Comparison of ENCODE assay signal across 24 mouse cellular contexts in genomic region chr9:32929331-32929730, GRCm38 (mm10).
DNase-seq lines count a peak whose midpoint lies in the region; ATAC-seq and TF ChIP-seq lines count a peak whose summit lies in the region.
"Had no signal": no experiment of that assay in that cellular context is flagged by ENCODE, and none has a peak within 500 bp of the region (broad histone marks: within the 10 kb centered on the region; RNA-seq: fewer than 3 reads in every experiment).

No protein-coding gene starts in this region.

- no peaks in the 10 kb centered on the region for H3K36me3 ChIP-seq in heart, embryonic 12.5 days
- no peaks in the 10 kb centered on the region for H3K36me3 ChIP-seq in thymus, adult 2 months (ENCODE audit: control insufficient read depth, insufficient read depth, low read length)
- H3K36me3 ChIP-seq: embryonic facial prominence, embryonic 13.5 days; embryonic facial prominence, embryonic 15.5 days; forebrain, embryonic 10.5 days; forebrain, embryonic 12.5 days had no signal

- no peak overlapping the region for H3K4me2 ChIP-seq in heart, embryonic 12.5 days
- H3K4me2 ChIP-seq: embryonic facial prominence, embryonic 13.5 days; embryonic facial prominence, embryonic 15.5 days; forebrain, embryonic 12.5 days had no signal

- no peak overlapping the region for H3K27ac ChIP-seq in heart, embryonic 12.5 days (ENCODE audit: poor library complexity, severe bottlenecking)
- H3K27ac ChIP-seq in thymus, adult 2 months (ENCODE audit: control insufficient read depth, insufficient read depth, low read length) = peak overlapping the region; percentile 93
- H3K27ac ChIP-seq: embryonic facial prominence, embryonic 13.5 days; embryonic facial prominence, embryonic 15.5 days; forebrain, embryonic 10.5 days; forebrain, embryonic 12.5 days had no signal

- ATAC-seq in heart, embryonic 12.5 days (ENCODE audit: insufficient number of reproducible peaks, low FRiP score) = no peak
- ATAC-seq: forebrain, embryonic 14.5 days; forebrain, embryonic 16.5 days had no signal

- no peaks in the 10 kb centered on the region for H3K27me3 ChIP-seq in heart, embryonic 12.5 days (replicated peaks)
- H3K27me3 ChIP-seq in thymus, adult 2 months (ENCODE audit: control insufficient read depth, insufficient read depth, low read length) = no peaks in the 10 kb centered on the region
- H3K27me3 ChIP-seq: embryonic facial prominence, embryonic 15.5 days; forebrain, embryonic 12.5 days had no signal

- TF ChIP-seq CTCF in thymus, adult 2 months (IDR thresholded peaks at IDR 0.05; ENCODE audit: borderline replicate concordance, control insufficient read depth, extremely low read depth, insufficient read depth, low read length, poor library complexity) = no peak

- no peak for TF ChIP-seq POLR2A in thymus, adult 2 months (IDR thresholded peaks at IDR 0.05; ENCODE audit: control insufficient read depth, extremely low read depth, insufficient read depth, low read length, poor library complexity)

- H3K4me1 ChIP-seq in heart, embryonic 12.5 days (replicated peaks) = peaks cover 24% of the 10 kb centered on the region
- peaks cover 43% of the 10 kb centered on the region for H3K4me1 ChIP-seq in thymus, adult 2 months (replicated peaks; ENCODE audit: control insufficient read depth, insufficient read depth, low read length)
- H3K4me1 ChIP-seq: forebrain, embryonic 10.5 days; forebrain, embryonic 12.5 days had no signal

- DNase-seq in heart, adult 11 months = peak; percentile 17
- DNase-seq in thymus, adult 2 months = no peak
- no peak for DNase-seq in thymus, postnatal 10 days (ENCODE audit: low spot score in 2 of 2)
- peak; percentile 80 for DNase-seq in induced T-regulatory cell, adult 2 months (ENCODE audit: low read depth)
- DNase-seq in naive thymus-derived CD4-positive, alpha-beta T cell, adult 2 months (ENCODE audit: low read depth) = peak; percentile 72
- no peak for DNase-seq in right cerebral cortex, postnatal 25 days
- DNase-seq: adrenal gland, adult 2 months; adrenal gland, postnatal 10 days; adrenal gland, postnatal 25 days; cerebellum, adult 11 months; cerebellum, adult 18-20 months; cerebellum, adult 8-10 months; cerebellum, adult 9-11 months; cerebellum, postnatal 14 days; cerebellum, postnatal 36 days; embryo, embryonic 11 days had no signal

- H3K4me3 ChIP-seq in heart, embryonic 12.5 days = no peak overlapping the region
- H3K4me3 ChIP-seq in thymus, adult 2 months (ENCODE audit: control insufficient read depth, insufficient read depth, low read length) = no peak overlapping the region
- H3K4me3 ChIP-seq: embryonic facial prominence, embryonic 13.5 days; embryonic facial prominence, embryonic 15.5 days; erythroblast, embryonic 14.5 days; forebrain, embryonic 10.5 days; forebrain, embryonic 12.5 days had no signal

- no peaks in the 10 kb centered on the region for H3K9me3 ChIP-seq in heart, embryonic 12.5 days (replicated peaks)
- H3K9me3 ChIP-seq: embryonic facial prominence, embryonic 13.5 days; embryonic facial prominence, embryonic 15.5 days; forebrain, embryonic 10.5 days; forebrain, embryonic 12.5 days had no signal

- H3K9ac ChIP-seq in heart, embryonic 12.5 days = no peak overlapping the region
- H3K9ac ChIP-seq: embryonic facial prominence, embryonic 13.5 days; embryonic facial prominence, embryonic 15.5 days; forebrain, embryonic 12.5 days had no signal

- WGBS in heart, embryonic 12.5 days = 71% methylated on average over 1 of the region's 1 CpGs
- WGBS in thymus, adult 2 months = 65% methylated on average over 1 of the region's 1 CpGs

Comparison
In these comparisons a context has a peak if more than half of its experiments do, and no peak if none do; other contexts are left out.
1. DNase-seq: peak in heart, adult 11 months (single experiment), induced T-regulatory cell, adult 2 months (single experiment) and naive thymus-derived CD4-positive, alpha-beta T cell, adult 2 months (single experiment); none in thymus, adult 2 months (single experiment), thymus, postnatal 10 days (0 of 2) and right cerebral cortex, postnatal 25 days (single experiment).